Mouse (Mus musculus): ENCODE measurements around the gene Ccdc160. TPM values are rescaled to one million over a fixed set of nuclear protein-coding genes. Genes with fewer than 3 reads are reported as not detected.

Ccdc160 gene
- under 1 TPM; 0.18 to 0.34 TPM for total RNA-seq (2021)
- long read RNA-seq, experiment 1 = 0 reads
- long read RNA-seq, experiment 2 = 0 reads

- DNase-seq (ENCODE audit: low spot score in 2 of 2) = peak; percentile 19 to 43
These were observed at the start of gene Ccdc160 for GRCm38 (mm10) chrX:52790980-52791593. TSS of gene Ccdc160 (plus strand) at chrX:52791200.

GRCm38 (mm10) chrX:52743781-52744180 is 47.2 kb upstream of the Ccdc160 start:
- DNase-seq (ENCODE audit: low spot score in 2 of 2) = no peak

DNA sequence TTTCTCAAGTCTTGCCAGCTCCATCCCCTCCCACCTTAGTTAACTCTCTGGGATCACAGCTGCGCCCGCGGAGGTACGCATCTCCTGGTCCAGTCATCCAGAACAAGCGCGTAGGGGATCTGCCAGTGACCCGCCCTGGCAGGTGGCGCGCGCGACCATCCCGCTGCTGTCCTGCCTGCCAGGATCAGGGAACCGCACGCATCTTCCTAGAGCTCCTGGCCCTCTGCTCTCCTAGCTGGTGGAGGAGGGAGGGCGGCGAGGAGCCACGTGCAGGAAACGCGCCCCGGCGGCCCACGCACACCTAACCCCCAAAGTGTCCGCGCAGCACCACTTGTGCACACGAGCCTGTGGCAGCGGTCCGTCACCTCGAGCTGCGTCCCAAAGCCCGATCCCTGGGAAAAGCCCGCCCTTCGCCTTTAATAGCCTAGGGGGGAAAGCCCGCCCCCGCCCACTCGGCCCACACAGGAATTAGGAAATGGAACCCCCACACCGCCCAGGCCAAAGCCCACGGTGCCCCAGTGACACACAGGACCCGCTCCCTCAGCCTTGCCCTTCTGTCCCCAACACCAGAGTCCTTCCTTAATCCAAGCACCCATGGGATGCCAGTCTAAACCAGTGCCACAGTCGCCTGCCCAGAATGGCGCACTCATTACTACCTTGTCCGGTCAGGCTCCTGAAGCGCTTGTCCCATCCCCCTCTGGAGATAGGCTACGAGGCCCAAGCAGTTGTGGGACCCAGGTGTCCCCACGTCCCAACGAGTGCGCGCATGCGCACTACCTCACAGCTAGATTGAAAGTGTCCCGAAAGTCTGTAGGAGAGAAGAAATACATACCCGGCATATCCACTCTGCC is 46.6 kb upstream of the Ccdc160 start:
- DNase-seq (ENCODE audit: low spot score in 2 of 2) = peak in 1 of 2 experiments; percentile 7

- no peak for DNase-seq (ENCODE audit: low spot score in 2 of 2)
These were observed 45.5 kb upstream of the Ccdc160 start for GRCm38 (mm10) chrX:52745462-52745861.

- no peak for DNase-seq (ENCODE audit: low spot score in 2 of 2)
These were observed 45.1 kb upstream of the Ccdc160 start for GRCm38 (mm10) chrX:52745917-52746316.

GRCm38 (mm10) chrX:52746849-52747248 is 44.2 kb upstream of the Ccdc160 start:
- no peak for DNase-seq (ENCODE audit: low spot score in 2 of 2)

DNA sequence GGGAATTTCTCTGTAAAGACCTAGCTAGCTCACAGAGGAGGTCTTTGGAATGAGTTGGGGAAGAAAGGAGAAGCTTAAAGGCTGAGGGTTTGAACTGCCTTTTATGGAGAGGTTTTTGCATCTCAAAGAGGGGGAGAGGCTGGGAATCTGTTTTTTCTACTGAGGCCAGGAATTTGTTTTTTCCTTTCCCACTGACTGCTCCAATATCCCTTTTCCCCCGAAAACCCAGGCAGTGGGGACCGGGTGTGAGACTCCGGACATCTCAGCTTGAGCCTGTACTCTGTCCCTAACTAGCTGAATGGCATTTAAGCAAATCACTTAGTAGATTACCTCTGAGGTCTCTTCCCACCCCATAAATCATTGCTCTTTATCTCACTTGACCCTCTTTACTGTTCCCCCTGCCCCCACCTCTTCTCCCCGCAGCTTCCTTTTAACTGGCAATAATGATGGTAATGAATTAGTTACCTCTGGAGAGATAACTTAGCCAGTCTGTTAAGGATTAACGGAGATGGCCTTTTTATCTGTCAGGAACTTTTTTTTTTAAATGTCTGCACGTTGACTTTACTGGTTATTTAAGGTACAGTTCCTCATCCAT is 37.4 kb upstream of the Ccdc160 start:
- no peak for DNase-seq (ENCODE audit: low spot score in 2 of 2)

DNA sequence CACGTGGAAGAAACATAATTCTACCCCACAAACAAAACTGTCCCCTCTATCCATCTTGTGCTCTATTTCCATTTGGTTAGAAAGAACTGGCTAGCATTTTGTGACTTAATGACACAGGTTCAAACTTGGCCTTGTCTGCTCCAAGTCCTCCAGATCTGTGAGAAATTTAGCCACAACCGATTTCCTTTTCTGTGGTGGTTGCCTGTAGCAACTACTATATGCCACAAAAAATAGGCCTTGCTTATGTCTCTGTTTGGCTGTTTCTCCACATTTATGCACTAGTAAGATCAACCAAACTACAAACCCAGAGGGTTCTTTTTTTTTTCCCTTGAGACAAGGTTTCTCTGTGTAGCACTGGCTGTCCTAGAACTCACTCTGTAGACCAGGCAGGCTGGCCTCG is 33.8 kb upstream of the Ccdc160 start:
- no peak for DNase-seq (ENCODE audit: low spot score in 2 of 2)

GRCm38 (mm10) chrX:52759232-52759631 is 31.8 kb upstream of the Ccdc160 start:
- DNase-seq (ENCODE audit: low spot score in 2 of 2) = no peak

DNA sequence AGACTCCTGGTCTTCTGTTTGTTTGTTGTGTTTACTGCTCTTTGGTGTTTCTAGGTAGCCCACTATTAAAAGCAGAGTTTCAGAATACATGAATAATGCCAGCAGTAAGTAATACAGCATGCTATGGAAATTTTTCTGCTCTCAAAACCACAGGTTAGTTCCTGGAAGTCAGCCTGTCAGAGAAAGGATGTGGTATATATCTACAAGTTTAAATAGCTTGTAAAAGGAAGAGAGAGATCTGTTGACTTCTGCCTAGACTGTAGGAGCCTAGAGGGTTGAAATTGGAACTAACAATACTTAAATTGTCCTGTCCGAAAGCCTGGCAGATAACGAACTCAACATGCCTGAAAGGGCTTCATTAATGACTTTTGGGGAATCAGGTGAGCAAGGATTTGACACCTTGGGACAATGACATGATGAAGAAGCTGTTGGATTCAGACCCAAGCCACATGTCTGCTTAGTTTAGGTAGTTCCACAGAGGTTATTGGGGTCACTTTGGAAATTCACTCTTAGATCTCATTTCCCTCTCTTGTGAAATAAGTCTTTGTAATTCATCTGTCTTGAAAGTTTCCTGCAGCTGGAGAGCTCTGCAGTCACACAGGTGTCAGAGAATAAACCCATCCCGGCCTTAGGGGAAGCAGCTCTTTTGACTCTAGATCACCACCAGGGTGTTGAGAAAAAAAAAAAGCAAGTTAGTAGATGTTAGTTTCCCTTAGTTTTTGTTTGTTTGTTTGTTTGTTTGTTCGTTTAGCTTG is 30.6 kb upstream of the Ccdc160 start:
- DNase-seq (ENCODE audit: low spot score in 2 of 2) = no peak

DNA sequence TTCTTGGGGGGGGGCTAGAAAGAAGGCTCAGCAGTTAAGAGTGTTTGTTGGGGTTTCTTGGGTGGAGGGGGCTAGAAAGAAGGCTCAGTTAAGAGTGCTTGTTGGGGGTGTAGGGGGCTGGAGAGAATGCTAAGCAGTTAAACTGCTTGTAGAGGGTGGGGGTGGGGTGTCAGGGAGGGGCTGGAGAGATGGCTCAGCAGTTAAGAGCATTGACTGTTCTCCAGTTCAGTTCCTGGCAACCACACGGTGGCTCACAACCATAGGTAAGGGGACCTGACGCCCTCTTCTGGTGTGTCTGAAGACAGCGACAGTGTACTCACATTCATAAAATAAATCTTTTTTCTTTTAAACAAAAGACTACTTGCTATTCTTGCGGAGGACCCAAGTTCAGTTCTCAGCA is 28.8 kb upstream of the Ccdc160 start:
- DNase-seq (ENCODE audit: low spot score in 2 of 2) = no peak

DNA sequence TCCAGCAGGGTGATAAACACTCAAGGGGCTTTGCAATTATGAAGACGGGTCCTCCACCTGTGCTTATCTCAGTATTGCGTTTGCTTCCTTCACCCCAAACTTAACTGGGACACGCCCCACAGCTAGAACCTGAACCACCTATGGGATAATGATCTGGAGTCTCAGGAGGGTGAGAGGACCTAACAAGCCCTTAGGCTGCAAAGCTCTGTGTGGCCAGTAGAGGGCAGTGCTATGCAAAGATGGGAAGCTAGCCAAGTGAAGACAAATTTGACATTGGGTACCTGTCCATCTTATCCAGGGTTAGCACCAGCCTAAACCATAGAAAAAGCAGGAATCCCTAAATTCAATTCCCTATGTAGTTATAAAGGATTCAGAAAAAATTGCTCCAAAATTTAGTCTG is 15.0 kb upstream of the Ccdc160 start:
- DNase-seq (ENCODE audit: low spot score in 2 of 2) = no peak

DNA sequence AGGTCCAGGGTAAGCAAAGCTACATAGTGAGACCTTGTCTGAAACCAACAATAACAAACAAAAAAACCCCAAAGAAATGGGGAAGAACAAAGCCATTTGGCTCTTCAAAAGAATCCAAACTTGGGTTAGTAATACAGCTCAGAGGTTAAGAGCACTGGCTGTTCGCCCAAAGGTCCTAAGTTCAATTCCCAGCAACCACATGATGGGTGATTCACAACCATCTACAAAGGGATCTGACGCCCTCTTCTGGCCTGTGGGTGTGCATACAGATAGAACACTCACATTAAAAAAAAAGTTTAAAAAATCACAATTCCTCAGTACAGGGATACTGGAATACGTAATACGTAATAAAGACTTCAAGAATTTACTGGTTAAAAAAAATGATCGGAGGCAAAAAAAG is 13.3 kb upstream of the Ccdc160 start:
- DNase-seq (ENCODE audit: low spot score in 2 of 2) = no peak

DNA sequence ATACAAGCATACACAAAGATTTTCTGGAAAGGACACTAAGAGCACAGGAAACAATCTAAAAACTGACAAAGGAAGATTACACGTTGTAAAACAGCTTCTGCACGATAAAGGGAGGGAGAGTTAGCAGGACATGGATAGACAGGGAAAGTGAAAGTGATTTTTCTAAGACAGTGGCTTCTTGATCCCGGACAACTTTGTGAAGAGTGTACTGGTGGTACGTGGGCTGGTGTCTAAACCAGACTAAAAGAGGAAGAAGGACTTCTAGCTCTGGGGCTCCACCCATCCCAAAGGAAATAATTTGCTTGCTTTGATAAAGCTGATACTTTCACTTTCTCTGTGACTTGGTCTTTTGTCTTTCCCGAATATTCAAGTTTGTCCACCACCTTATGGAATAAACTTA is 7.1 kb upstream of the Ccdc160 start:
- no peak for DNase-seq (ENCODE audit: low spot score in 2 of 2)

DNA sequence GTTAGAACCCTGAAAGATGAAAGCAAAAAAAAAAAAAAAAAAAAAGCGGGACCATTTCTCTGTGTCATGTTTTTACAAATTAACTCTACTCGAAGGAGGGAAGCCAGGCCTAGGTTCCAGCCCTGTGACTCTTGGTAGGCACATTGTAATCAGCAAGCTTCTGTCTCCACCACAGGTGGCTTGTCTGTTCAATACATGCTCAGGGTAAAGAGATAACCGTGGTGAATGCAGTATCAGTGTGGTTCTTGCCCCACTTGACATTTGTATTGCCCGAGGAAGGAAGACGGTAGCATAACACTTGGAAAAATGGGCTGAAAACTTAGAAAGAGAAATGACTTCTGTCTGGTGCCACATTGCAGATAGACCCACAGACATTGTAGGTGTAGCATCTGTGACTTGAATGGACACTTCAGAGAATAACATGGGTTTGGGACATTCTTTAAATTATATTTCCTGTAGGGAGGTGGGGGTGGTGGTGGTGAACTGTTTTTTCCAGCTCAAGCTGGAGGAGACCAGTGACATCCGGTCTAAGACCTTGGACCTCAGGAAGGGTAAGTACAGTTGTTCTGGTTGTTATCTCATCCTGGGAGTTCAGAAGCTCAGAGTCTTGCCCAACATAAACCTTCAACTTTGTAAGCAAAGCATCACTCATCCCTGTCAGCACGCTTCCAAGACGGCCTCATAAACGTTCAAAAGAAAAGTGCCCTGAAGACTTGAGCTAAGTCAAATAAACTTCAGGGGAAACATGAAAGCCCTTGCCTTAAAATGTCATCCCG is 1.1 kb downstream of the Ccdc160 start:
- no peak for DNase-seq (ENCODE audit: low spot score in 2 of 2)

GRCm38 (mm10) chrX:52792861-52793260 is 1.9 kb downstream of the Ccdc160 start:
- DNase-seq (ENCODE audit: low spot score in 2 of 2) = no peak

DNA sequence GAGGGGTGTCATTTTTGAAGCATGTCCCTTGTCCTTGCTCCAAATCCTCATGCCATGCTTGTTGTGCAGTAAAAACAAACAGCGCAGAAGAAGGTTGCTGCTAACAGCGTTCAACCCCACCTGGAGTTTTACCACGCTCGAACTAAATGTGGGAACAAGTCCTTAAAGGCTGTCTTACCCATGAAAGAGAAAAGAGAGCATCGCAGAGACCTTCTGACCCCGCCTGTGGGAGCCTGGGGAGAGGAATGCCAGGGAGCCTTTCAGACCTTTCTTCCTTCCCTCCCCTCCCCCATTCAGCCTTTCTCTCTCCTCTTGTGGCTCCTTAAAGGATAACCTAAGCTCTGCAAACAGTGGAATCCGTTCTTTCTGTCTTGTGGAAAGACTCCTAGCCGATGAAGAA is 4.8 kb downstream of the Ccdc160 start:
- DNase-seq (ENCODE audit: low spot score in 2 of 2) = no peak

DNA sequence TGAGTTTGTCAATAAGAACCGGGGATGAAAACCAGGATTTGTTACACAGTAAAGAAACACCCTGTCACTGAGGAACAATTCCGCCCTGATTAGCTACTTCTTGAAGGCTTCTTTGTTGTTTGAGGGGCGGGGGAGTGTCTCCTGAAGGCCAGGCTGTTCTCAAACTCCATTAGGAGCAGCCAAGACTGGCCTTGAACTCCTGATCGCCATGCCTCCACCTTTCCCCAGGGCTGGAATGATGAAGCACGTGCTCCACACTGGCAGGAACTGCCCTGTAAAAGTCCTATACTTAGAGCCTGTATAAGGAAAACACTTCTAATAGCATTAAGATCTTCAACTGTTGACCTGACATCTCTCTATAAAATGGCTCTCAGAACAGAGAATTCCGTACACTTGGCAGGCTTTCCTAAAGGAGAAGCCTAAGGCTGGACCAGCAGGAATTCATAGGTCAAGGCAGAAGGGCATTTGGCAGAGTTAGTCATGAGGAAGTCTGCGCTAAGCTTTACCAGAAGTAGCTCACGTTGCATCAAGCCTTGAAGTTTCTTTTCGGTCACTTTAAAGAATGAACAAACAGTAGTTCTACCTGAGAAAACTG is 6.1 kb downstream of the Ccdc160 start:
- no peak for DNase-seq (ENCODE audit: low spot score in 2 of 2)

GRCm38 (mm10) chrX:52798255-52798654 is 7.3 kb downstream of the Ccdc160 start:
- DNase-seq (ENCODE audit: low spot score in 2 of 2) = no peak

- no peak for DNase-seq (ENCODE audit: low spot score in 2 of 2)
These were observed 8.6 kb downstream of the Ccdc160 start for GRCm38 (mm10) chrX:52799566-52799965.
